Mouse (Mus musculus) megakaryocyte, embryonic 14.5 days (primary cell): ENCODE data around the gene Kptn.

Experiments
- FLI1 ChIP-seq: IDR thresholded peaks from 2 replicates; pipeline ENCODE4 v1.6.1; 2012; ENCODE audit warnings: low read length, inconsistent platforms, mixed read lengths
- GATA1 ChIP-seq: IDR thresholded peaks from 3 replicates; pipeline ENCODE4 v1.6.1; 2012; ENCODE audit warnings: mixed read lengths, low read length, inconsistent platforms, borderline replicate concordance

DNA sequence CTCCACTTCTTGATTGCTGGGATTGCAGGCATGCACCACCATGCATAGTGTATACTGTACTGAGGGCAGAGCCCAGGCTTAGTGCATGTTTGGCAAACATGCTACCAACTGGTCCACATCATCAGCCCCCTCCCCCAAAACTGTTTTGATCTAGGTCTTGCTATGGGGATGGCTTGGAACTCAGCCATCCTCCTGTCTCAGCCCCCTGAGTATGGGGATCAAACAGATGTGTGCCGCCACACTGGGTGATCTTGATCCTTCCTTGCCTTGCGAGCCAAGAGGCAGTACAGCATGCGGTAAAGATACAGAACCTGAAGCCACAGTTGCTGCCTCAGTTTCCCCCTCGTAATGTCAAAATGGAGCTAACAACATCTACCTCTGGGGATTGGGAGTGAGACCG, 9.2 kb downstream of the Kptn start:
- TF ChIP-seq GATA1, result no peak
- no peak for TF ChIP-seq FLI1
